Mouse (Mus musculus) heart, embryonic 11.5 days (tissue): ENCODE measurements around the gene Metrn. TPM values are rescaled to one million over a fixed set of nuclear protein-coding genes. Genes with fewer than 3 reads are reported as not detected.

ENCODE experiments used
- ATAC-seq: fragments of 200-750 bp; cut with Nextera tagmentation; replicated peaks from 2 replicates; pipeline ENCODE4 v1.8.0; 2017; ENCODE audit warnings: moderate library complexity; ENCODE audit not compliant: insufficient number of reproducible peaks, low FRiP score, low TSS enrichment
- H3K27ac ChIP-seq: fragments of 300-500 bp; sonication (generic); 2 replicates; pipeline ENCODE4 v1.5.1; 2014; ENCODE audit warnings: mild to moderate bottlenecking, low read depth, low read length
- H3K27me3 ChIP-seq: fragments of 300-500 bp; sonication (generic); 2 replicates; pipeline ENCODE4 v1.6.1; 2014; ENCODE audit warnings: mild to moderate bottlenecking, low read length, mixed read lengths; ENCODE audit not compliant: control insufficient read depth, insufficient read depth
- H3K36me3 ChIP-seq: fragments of 300-500 bp; sonication (generic); 2 replicates; pipeline ENCODE4 v1.6.1; 2014; ENCODE audit warnings: mild to moderate bottlenecking, low read length, moderate library complexity, mixed read lengths; ENCODE audit not compliant: control insufficient read depth, insufficient read depth
- H3K4me1 ChIP-seq: fragments of 300-500 bp; sonication (generic); 2 replicates; pipeline ENCODE4 v1.6.1; 2014; ENCODE audit warnings: low read length; ENCODE audit not compliant: control insufficient read depth, insufficient read depth
- H3K4me2 ChIP-seq: fragments of 300-500 bp; sonication (generic); 2 replicates; pipeline ENCODE4 v1.6.1; 2014; ENCODE audit warnings: mild to moderate bottlenecking, moderate library complexity
- H3K4me3 ChIP-seq: fragments of 300-500 bp; sonication (generic); 2 replicates; pipeline ENCODE4 v1.5.1; 2014; ENCODE audit warnings: low read depth, low read length
- H3K9ac ChIP-seq: fragments of 300-500 bp; sonication (generic); 2 replicates; pipeline ENCODE4 v1.6.1; 2014; ENCODE audit warnings: mild to moderate bottlenecking, low read depth, low read length, moderate library complexity
- H3K9me3 ChIP-seq: fragments of 300-500 bp; sonication (generic); replicated peaks from 2 replicates; pipeline ENCODE4 v1.6.1; 2016; ENCODE audit warnings: low read length; ENCODE audit not compliant: control insufficient read depth
- WGBS: fragments of 180-500 bp; shearing (Covaris S2); extraction: QIAGEN DNeasy Blood & Tissue Kit; methylation state at CpG from one replicate; pipeline ENCODE4 v1.1.7; 2014; ENCODE audit not compliant: insufficient replicate concordance; 5-methylcytosine and 5-hydroxymethylcytosine counted together
- polyA plus RNA-seq: library from polyadenylated mRNA; unstranded; fragments of >200 nt; fragmentation: Nextera tagmentation; extraction: Ambion mirVana; gene quantifications from 2 replicates; pipeline ENCODE4 v1.2.1, GENCODE M21; 2014

Metrn gene
- polyA plus RNA-seq, 1 experiment from 2014 or later: 6.2 TPM

DNA sequence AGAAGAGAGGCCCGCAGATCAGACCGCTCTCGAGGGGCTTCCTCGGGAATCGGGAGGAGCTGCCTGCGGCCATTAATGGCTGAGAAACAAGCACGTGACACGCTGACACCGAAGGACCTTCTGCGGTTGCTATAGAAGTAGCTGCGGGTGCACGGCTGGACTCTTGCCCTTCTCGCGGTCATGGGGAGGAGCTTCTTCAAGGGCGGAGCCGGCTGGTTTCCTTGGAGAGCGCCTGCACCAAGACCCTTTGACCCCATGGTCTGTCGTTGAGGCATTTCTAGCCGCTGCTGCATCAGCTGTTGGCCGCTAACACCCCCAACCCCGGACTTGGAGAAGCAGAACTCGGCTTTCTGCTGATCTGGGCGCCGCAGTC, 36.3 kb upstream of the Metrn start, which contains the start of gene Stub1:
Gene Stub1, minus strand, starts transcription at position 114 of the 373 bp plus-strand sequence.
- WGBS: under 1% methylated on average over 24 of the region's 24 CpGs
- peak; percentile 73 for ATAC-seq
- H3K27ac ChIP-seq: peak within 1 kb of the TSS; percentile 99

DNA sequence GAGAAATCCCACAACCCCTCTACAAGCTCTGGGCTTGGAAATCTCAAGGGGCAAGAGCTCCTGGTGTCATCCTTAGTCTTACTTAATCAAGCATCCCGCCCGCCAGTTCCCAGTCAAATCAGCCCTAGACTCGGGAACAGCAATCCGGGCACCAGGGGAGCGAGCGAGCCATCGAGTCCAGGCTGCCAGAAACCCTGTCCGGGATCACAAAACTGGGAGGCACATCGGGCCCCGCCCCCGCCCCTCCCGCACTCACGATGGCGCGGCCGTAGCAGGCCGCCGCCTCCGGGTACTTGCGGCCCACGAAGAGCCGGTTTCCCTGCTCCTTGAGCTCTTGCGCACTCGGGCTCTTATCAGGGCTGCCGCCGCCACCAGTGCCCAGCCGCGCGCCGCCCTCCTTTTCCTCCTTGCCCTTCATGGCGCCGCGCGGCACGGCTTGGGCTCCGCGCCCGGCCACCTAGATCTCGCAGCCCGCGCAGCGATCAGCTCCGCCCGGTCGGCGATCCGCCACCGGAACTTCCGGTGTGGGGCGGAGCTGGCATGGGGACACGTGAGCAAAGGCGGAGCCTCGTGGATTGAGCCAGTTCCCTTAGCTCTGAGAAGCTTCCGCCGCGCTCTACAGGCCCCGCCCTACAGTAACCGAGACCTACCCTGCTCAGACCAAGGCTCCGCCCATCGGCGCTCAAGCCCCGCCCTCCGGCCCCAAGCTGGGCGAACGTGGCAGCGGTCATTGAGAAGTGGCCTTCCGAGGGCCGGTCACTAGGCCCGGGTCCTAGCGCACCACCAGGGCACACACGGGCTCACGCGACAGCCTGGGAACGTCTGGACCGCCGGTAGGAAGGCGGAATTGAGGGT, 35.7 kb upstream of the Metrn start:
- Histone ChIP-seq H3K4me1 (peaks cover 71% of the 10 kb centered on the region), H3K9ac (peak overlapping the region; percentile 92), H3K27me3 (no peaks in the 10 kb centered on the region), H3K9me3 (no peaks in the 10 kb centered on the region), H3K27ac (peak overlapping the region; percentile 99), H3K4me3 (peak overlapping the region; percentile 88), H3K4me2 (peak overlapping the region; percentile 98), H3K36me3 (peaks cover 20% of the 10 kb centered on the region)
- WGBS: under 1% methylated on average over 61 of the region's 77 CpGs
- peak; percentile 91 for ATAC-seq

More for the DNA sequence above, 36.3 kb upstream of the Metrn start, which contains the start of gene Stub1:
- Histone ChIP-seq H3K36me3 (peaks cover 19% of the 10 kb centered on the region), H3K27me3 (no peaks in the 10 kb centered on the region), H3K9ac (peak within 1 kb of the TSS; percentile 92), H3K9me3 (no peaks in the 10 kb centered on the region), H3K4me2 (peak within 1 kb of the TSS; percentile 98), H3K4me1 (peaks cover 73% of the 10 kb centered on the region), H3K4me3 (peak within 1 kb of the TSS; percentile 88)

DNA sequence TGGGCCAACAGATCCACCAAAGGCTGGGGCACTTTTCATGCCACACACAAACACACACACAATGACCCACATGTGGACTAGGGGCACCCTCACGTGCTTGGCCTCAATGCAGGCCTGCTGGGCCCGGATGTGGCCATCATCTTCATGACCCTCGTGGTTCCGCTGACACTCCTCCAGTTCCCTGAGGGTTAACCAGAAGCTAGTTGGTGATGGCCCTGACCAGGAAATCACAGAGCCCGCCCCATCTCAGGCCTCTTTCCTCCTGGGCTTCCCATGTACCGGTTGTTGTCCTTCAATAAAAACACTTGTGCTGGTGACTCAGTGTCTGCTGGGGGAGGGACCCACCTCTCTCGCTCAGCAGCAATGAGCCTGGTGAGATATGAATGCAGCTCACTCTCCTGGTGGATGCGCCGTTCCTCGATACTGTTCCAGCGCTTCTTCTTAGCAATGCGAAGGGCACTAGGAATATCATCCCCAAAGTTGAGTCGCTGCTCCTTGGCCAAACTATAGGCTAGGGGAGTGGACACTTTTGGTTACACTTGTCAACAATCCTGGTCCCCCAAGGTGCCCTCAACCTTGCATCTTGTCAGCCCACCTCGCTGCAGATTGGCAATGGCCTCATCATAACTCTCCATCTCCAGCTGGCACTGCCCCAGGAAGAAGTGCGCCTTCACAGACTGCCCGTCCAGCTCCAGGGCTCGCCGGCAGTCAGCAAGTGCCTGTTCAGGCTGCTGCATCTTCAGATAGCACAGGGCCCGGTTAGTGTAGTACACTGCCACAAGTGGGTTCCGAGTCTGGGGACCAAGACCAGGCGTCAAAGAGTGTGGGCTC, 34.7 kb upstream of the Metrn start:
- Histone ChIP-seq H3K4me3 (peak overlapping the region; percentile 88), H3K27ac (peak overlapping the region; percentile 99; the same call in 1 of the 2 replicates), H3K4me2 (peak overlapping the region; percentile 98), H3K36me3 (peaks cover 24% of the 10 kb centered on the region), H3K9ac (peak overlapping the region; percentile 92), H3K9me3 (no peaks in the 10 kb centered on the region), H3K27me3 (no peaks in the 10 kb centered on the region), H3K4me1 (peaks cover 61% of the 10 kb centered on the region)
- WGBS: 50% methylated on average over 21 of the region's 21 CpGs
- ATAC-seq: no peak

DNA sequence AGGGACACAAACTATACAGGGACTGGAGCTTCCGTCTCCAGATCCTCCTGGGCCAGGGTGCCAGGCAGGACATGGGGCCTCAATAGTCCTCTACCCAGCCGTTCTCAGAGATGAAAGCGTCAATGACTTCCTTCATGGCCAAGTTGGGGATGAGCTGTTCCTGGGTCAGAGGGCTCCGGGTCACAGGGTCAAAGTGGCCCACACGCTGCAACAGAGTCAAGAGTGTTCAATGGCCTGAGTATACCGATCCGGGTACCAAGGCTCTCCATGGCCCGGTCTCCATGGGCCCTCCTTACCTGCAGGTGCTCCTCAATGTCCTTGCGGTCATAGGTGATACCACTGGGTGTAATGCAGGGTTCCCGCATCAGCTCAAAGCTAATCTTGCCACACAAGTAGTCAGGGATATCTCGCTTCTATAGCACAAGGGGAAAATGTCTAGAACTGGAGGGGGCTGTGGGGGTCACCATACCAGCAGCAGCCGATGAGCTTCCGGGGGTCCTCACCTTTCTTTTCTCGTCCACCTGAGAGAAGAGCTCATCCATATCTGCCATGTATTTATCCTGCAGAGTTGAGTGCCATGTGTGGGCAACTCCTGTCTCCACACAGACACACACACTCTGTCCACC, 34.0 kb upstream of the Metrn start:
- 88% methylated on average over 14 of the region's 14 CpGs for WGBS
- peak overlapping the region; percentile 88 for H3K4me3 ChIP-seq
- H3K4me1 ChIP-seq: peaks cover 53% of the 10 kb centered on the region
- H3K9me3 ChIP-seq: no peaks in the 10 kb centered on the region
- H3K4me2 ChIP-seq: peak overlapping the region; percentile 98
- ATAC-seq: no peak
- peaks cover 27% of the 10 kb centered on the region for H3K36me3 ChIP-seq
- peak overlapping the region; percentile 92; the same call in 1 of the 2 replicates for H3K9ac ChIP-seq
- H3K27ac ChIP-seq: no peak overlapping the region
- H3K27me3 ChIP-seq: no peaks in the 10 kb centered on the region

DNA sequence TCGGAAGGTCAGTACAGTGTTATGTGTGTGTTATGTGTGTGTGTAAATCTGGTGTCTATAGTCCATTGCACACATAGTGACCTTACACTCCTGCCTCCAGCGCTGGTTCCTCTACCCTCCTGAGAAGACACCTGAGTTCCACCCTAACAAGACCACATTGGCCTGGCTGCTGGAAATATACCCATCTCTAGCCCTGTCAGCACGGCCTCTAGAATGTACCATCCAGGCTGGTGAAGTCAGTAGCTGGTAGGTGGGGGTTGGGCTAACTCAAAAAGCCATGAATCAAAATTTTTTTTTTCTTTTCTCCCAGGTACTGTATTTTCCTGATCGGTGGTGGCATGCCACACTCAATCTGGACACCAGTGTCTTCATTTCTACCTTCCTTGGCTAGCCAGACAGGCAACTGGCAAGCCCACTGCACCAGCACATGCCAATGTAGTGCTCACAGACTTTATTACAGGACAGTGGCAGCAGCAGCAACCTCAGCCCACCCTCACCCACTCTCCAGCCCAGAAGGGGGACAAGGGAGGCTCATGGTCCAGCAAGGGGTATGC, 33.3 kb upstream of the Metrn start:
- H3K4me2 ChIP-seq: peak overlapping the region; percentile 83
- H3K9me3 ChIP-seq: no peaks in the 10 kb centered on the region
- no peak overlapping the region for H3K27ac ChIP-seq
- H3K4me1 ChIP-seq: peaks cover 47% of the 10 kb centered on the region
- H3K9ac ChIP-seq: no peak overlapping the region
- peak overlapping the region; percentile 69 for H3K4me3 ChIP-seq
- 81% methylated on average over 4 of the region's 4 CpGs for WGBS
- no peak for ATAC-seq
- H3K27me3 ChIP-seq: no peaks in the 10 kb centered on the region
- peaks cover 27% of the 10 kb centered on the region for H3K36me3 ChIP-seq

DNA sequence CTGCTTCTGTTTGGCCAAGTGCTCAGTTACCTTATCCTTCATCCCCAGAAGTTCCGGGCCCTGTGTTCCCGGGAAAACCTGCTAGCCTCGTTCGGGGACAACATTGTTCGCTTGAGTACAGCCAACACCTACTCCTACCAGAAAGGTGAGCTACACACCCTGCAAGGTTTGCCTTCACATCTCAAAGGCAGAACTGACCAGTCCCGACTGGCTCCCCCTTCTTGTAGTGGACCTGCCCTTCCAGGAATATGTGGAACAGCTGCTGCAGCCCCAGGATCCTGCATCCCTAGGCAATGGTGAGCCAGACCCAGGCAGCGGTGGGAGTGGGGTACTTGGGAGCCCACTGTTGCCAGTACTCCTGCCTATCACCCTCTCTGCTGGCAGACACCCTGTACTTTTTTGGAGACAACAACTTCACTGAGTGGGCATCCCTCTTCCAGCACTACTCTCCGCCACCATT, 32.7 kb upstream of the Metrn start:
- ATAC-seq: no peak
- Histone ChIP-seq H3K27ac (peak overlapping the region; percentile 84), H3K4me3 (peak overlapping the region; percentile 69), H3K4me1 (peaks cover 44% of the 10 kb centered on the region), H3K4me2 (peak overlapping the region; percentile 83), H3K9me3 (no peaks in the 10 kb centered on the region), H3K36me3 (peaks cover 27% of the 10 kb centered on the region), H3K27me3 (no peaks in the 10 kb centered on the region), H3K9ac (peak overlapping the region; percentile 78)
- 34% methylated on average over 8 of the region's 8 CpGs for WGBS

DNA sequence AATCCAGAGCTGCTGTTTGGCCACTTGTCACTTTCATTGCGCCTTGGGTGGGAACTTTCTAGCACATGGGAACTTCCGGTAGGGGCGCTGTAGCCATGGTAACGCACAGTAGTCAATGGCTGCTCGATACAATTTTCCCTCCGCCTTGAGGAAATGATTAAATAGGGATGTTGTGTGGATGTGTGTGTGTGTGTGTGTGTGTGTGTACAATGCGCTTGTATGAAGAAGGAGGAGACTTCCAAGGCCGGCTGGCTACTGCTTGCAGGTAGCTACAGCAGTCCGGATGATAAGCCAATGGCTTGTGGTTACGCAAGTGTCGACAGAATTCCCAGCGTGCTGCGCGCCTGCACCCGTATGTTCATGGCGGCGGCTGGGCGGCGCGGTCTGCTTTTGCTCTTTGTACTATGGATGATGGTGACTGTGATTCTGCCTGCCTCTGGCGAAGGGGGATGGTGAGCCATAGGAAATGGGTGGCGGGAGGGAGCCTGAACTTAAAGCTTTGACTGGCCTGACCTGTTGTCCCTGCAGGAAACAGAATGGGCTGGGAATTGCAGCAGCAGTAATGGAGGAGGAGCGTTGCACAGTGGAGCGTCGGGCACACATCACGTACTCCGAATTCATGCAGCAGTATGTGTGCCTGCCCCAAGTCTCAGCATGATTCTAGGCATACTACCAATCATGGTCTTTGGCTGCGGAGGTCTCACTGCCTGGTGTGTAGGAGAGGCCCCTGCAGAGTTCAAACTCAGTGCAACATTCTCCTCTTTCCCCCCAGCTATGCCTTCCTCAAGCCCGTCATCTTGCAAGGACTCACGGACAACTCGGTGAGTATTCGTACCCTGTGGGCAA, 32.0 kb upstream of the Metrn start, which contains the start of gene Jmjd8:
Gene Jmjd8, plus strand, starts transcription at position 156 of the 846 bp plus-strand sequence.
- Histone ChIP-seq H3K36me3 (peaks cover 27% of the 10 kb centered on the region), H3K9me3 (no peaks in the 10 kb centered on the region), H3K4me2 (peak within 1 kb of the TSS; percentile 83), H3K4me3 (peak within 1 kb of the TSS; percentile 69), H3K9ac (peak within 1 kb of the TSS; percentile 78), H3K27ac (peak within 1 kb of the TSS; percentile 84), H3K4me1 (peaks cover 44% of the 10 kb centered on the region), H3K27me3 (no peaks in the 10 kb centered on the region)
- 0 out of 2 replicates have a peak, but pooled peaks have one; percentile 4 for ATAC-seq
- 1% methylated on average over 32 of the region's 32 CpGs for WGBS
